Mouse (Mus musculus) forebrain, embryonic 10.5 days (tissue): ENCODE results near the gene Osbp2. TPM values are rescaled to one million over a fixed set of nuclear protein-coding genes. Genes with fewer than 3 reads are reported as not detected.

Source experiments
- DNase-seq: peaks from one replicate; pipeline ENCODE4 v3.0.0-alpha.2; 2017; ENCODE audit warnings: low spot score; ENCODE audit errors: extremely low spot score
- H3K27ac ChIP-seq: fragments of 300-500 bp; sonication (generic); 2 replicates; pipeline ENCODE4 v1.5.1; 2016; ENCODE audit warnings: mild to moderate bottlenecking
- H3K27me3 ChIP-seq: fragments of 300-500 bp; sonication (generic); 2 replicates; pipeline ENCODE4 v1.6.1; 2016; ENCODE audit warnings: mild to moderate bottlenecking; ENCODE audit not compliant: poor library complexity, severe bottlenecking
- H3K36me3 ChIP-seq: fragments of 300-500 bp; sonication (generic); replicated peaks from 2 replicates; pipeline ENCODE4 v1.6.1; 2016; ENCODE audit warnings: mild to moderate bottlenecking, moderate library complexity
- H3K4me1 ChIP-seq: fragments of 300-500 bp; sonication (generic); 2 replicates; pipeline ENCODE4 v1.6.1; 2016
- H3K4me3 ChIP-seq: fragments of 300-500 bp; sonication (generic); 2 replicates; pipeline ENCODE4 v1.5.1; 2016; ENCODE audit warnings: mild to moderate bottlenecking, moderate library complexity
- H3K9me3 ChIP-seq: fragments of 300-500 bp; sonication (generic); 2 replicates; pipeline ENCODE4 v1.6.1; 2016; ENCODE audit warnings: mild to moderate bottlenecking, moderate library complexity
- WGBS: fragments of 180-500 bp; shearing (Covaris S2); methylation state at CpG from one replicate; pipeline ENCODE4 v1.1.7; 2016; 5-methylcytosine and 5-hydroxymethylcytosine counted together
- polyA plus RNA-seq: library from polyadenylated mRNA; unstranded; fragments of >200 nt; fragmentation: Nextera tagmentation; extraction: Ambion mirVana; gene quantifications from 2 replicates; pipeline ENCODE4 v1.2.1, GENCODE M21; 2016

Gene Osbp2
- polyA plus RNA-seq, 1 experiment from 2014 or later: 0.89 TPM

DNA sequence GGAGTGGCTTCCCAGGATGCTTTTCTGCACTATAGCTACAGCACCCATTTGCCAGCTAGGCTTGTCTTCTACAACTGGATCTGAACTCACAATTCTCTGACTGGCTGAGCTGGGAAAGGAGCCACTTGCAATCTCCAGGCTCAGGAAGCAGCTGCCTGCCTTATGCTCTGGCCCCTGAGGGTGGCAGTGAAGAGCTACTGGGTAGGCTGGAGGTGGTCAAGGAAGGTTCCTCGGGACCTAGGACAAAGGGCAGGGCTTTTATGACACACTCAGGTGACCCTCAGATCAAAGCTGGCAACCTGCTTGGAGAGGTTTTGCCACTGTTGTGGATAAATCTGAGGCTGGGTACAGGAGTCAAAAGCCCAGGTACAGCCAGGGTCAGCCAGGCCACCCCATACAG, 61.6 kb downstream of the Osbp2 start:
- H3K27ac ChIP-seq: no peak overlapping the region
- no peak overlapping the region for H3K4me3 ChIP-seq
- H3K27me3 ChIP-seq: no peaks in the 10 kb centered on the region
- H3K9me3 ChIP-seq: peaks cover 4% of the 10 kb centered on the region; the same call in 1 of the 2 replicates
- no peaks in the 10 kb centered on the region for H3K36me3 ChIP-seq
- H3K4me1 ChIP-seq: no peaks in the 10 kb centered on the region; the same call in 1 of the 2 replicates
- whole genome bisulfite sequencing: 40% methylated on average over 1 of the region's 1 CpGs
- no peak for DNase-seq

DNA sequence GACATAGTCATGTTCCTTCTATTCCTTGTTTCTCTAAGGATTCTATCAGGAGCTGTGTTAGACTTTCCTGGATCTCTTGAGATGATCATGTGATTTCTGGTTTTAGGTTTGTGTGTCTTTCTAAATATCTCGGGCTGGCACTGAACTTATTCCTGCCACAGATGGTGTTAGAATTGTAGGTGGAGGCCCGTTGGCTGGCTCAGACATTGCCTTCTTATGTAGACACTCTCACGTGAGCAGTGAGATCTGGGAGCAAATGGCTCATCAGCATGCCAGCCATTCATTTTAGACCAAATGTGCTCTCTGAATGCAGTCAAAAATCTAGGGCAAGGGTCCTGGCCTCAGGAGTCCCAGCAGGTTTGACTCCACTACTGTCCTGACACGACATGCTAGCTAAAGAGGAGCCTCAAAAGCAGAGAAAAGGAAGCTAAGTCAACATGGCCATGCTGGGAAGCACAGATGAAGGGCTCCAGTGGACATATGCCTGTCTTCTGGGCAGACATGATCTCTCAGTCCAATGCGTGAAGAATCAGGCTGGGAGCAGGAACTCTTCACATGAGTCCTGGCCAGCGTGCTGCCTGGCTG, 66.0 kb downstream of the Osbp2 start:
- no peak for DNase-seq
- Histone ChIP-seq H3K4me1 (no peaks in the 10 kb centered on the region; the same call in 1 of the 2 replicates), H3K27me3 (no peaks in the 10 kb centered on the region), H3K9me3 (no peaks in the 10 kb centered on the region; the same call in 1 of the 2 replicates), H3K27ac (no peak overlapping the region), H3K36me3 (no peaks in the 10 kb centered on the region), H3K4me3 (no peak overlapping the region)
- WGBS: 91% methylated on average over 6 of the region's 6 CpGs

DNA sequence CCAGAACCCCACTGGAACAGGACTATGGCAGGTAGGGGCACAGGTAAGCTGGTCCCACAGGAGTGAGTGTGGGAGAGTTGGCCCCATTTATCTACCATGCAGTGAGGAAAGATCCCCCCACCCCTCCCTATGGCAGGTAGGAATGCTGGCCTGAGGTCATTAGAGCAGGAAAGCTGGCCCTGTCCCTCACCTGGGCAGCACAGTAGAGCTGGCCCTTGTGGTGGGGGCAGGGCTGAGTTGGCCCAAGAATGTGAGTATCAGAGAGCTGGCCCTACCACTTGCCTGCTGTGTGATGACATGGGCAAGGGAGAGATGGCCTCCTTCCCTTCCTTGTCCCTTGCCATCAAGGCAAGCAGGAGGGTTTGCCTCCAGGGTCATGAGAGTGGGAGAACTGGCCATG, 73.0 kb downstream of the Osbp2 start:
- Histone ChIP-seq H3K27ac (no peak overlapping the region), H3K4me1 (no peaks in the 10 kb centered on the region), H3K4me3 (no peak overlapping the region), H3K36me3 (no peaks in the 10 kb centered on the region), H3K27me3 (no peaks in the 10 kb centered on the region), H3K9me3 (no peaks in the 10 kb centered on the region)
- no peak for DNase-seq

DNA sequence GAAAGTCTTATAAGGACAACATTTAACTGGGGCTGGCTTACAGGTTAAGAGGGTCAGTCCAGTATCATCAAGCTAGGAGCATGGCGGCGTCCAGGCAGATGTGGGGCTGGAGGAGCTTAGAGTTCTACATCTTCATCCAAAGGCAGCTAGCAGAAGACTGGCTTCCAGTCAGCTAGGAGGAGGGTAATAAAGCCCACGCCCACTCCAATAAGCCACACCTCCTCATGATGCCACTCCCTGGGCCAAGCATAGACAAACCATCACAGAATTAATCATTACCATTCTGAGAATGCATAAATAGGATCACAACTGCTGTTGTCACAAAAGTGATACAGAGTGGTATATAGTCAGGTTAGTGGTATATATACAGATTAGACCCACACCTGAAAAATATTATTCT, 73.8 kb downstream of the Osbp2 start:
- WGBS: 75% methylated on average over 3 of the region's 3 CpGs
- Histone ChIP-seq H3K36me3 (no peaks in the 10 kb centered on the region), H3K4me3 (no peak overlapping the region), H3K4me1 (no peaks in the 10 kb centered on the region), H3K9me3 (no peaks in the 10 kb centered on the region), H3K27me3 (no peaks in the 10 kb centered on the region), H3K27ac (no peak overlapping the region)
- DNase-seq: no peak

DNA sequence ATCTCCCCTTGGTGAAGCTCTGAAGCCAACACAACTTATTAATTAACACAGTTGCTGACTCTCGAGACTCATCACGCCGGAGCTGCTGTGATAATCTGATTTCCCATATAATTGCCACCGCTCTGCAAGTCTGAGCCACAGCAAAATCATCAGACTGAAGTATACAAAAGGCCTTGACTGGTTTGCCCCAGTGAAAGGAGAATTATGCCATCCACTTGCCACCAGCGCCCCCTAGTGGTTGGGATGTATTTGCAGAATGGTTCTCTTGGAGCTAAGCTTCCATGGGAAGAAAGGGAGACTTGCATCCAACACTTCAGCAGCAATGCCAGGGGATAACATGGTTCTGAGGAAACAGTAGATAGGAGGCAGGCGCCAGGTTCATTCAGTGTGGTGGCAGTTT, 77.1 kb downstream of the Osbp2 start:
- Histone ChIP-seq H3K27me3 (no peaks in the 10 kb centered on the region), H3K36me3 (no peaks in the 10 kb centered on the region), H3K9me3 (no peaks in the 10 kb centered on the region), H3K4me3 (no peak overlapping the region), H3K27ac (no peak overlapping the region), H3K4me1 (no peaks in the 10 kb centered on the region)
- DNase-seq: peak; percentile 91
- WGBS: 30% methylated on average over 6 of the region's 6 CpGs

DNA sequence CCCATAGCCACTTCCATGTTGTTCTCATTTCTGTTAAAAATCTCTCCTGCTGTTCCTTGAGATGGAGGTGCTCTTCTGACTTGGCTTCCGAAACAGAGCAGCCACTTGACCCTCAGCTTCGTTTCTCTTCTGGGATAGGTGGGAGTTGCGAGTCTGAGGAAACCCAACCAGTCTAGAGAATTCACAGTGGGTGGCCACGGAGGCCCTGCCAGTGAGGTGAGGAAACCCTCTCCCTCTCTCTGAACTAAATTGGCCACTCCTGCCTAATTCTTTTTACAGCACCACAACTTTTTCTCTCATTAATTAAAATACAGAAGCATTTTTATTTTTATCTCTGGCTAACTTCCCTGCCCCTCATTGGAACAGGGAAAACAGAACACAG, 88.4 kb downstream of the Osbp2 start:
- Histone ChIP-seq H3K9me3 (no peaks in the 10 kb centered on the region; the same call in 1 of the 2 replicates), H3K4me3 (peak overlapping the region; percentile 58; the same call in 1 of the 2 replicates), H3K36me3 (no peaks in the 10 kb centered on the region), H3K27ac (no peak overlapping the region), H3K4me1 (peaks cover 19% of the 10 kb centered on the region), H3K27me3 (peaks cover 49% of the 10 kb centered on the region)
- 55% methylated on average over 4 of the region's 4 CpGs for WGBS
- no peak for DNase-seq

DNA sequence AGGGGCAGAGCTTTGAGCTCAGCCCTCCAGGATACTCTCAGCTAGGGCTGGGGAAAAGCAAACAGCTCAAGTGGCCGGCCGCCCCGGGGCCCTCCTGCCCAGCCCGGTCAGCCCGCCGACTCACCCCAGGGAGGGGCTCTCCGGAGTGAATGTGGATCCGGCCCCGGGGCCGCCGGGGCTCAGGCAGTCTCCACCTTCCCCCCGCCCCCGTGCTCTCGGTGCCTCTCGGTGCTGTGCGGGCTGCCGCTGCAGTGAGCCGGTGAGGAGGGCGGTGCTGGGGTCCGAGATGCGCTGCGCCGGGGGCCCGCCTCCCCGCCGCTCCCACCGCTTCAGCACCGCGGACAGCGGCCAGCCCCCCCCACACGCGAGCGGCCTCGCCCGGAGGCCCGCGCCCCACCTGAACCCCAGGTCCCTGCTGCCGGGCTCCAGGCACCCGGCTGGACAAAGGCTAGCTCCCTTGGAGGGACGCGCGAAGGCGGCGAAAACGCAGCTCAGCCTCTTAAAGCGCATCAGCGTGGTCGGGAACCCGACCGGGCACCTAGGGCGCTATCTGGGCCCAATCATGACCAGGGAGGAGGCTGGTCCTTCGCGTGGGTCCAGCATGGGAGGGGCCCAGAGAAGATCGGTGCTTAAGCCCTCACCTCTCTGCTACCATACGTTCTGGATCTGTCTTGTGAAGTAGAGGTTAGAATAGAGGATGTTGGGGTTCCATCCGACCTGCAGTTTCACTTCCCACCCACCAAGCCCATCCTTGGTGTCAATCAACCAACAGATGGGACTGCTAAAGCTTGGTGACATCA, 89.0 kb downstream of the Osbp2 start:
- 1% methylated on average over 56 of the region's 56 CpGs for WGBS
- no peaks in the 10 kb centered on the region; the same call in 1 of the 2 replicates for H3K9me3 ChIP-seq
- no peaks in the 10 kb centered on the region for H3K36me3 ChIP-seq
- peaks cover 19% of the 10 kb centered on the region for H3K4me1 ChIP-seq
- peak overlapping the region; percentile 58 for H3K27ac ChIP-seq
- H3K4me3 ChIP-seq: peak overlapping the region; percentile 58
- DNase-seq: peak; percentile 41
- peaks cover 49% of the 10 kb centered on the region for H3K27me3 ChIP-seq

DNA sequence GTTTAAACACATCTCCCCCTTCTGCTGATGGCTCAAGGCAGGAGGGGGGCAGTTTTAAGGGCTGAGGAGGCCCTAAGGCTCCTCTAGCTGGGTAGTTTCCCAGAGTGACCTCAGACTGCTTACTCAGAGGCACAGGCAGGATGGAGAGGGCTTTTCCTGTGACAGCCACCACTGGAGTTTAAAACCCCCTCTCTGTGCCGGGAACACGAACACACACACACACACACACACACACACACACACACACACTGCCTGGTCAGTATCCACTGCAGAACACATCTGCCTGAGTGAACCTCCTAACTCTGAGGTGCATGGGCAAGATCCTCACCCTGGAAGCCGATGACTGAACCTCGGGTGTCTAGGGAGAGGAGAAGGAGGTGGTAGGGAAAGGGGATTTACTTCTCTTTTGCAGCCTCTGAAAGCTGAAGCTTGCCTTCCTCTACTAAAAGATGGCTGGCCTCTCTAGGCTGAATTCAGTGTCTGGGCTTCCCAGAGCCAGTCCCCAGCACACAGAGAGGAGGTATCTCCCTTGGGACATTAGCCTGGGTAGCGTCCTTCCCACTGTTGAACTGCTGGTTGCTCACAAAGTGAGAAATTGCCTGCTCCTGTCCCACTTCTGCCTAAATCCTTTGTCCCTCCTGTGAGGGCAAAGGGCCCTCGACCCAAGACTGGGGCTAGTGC, 89.8 kb downstream of the Osbp2 start:
- peaks cover 49% of the 10 kb centered on the region for H3K27me3 ChIP-seq
- peak overlapping the region; percentile 58 for H3K27ac ChIP-seq
- 38% methylated on average over 6 of the region's 6 CpGs for WGBS

DNA sequence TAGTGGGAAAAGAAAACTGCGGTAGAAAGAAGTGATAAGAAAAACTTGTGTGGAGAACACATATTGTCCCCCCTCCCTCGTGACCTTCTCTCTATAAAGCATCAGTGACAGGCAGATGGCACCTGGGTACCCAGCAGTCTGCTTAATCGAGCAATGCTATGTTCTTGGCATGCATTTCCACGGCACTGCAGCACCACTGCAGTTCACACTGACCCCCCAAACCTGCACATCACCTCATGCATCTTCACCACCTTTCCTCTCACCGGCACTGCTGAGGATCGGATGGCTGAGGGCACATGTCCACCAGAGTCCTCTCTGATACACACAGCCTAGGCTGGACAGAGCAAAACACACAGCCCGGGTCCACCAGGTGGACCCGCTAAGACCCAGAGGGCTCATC, 90.6 kb downstream of the Osbp2 start:
- H3K27ac ChIP-seq: no peak overlapping the region
- DNase-seq: no peak
- H3K4me3 ChIP-seq: no peak overlapping the region
- H3K36me3 ChIP-seq: no peaks in the 10 kb centered on the region
- WGBS: 83% methylated on average over 8 of the region's 8 CpGs
- H3K9me3 ChIP-seq: no peaks in the 10 kb centered on the region
- peaks cover 19% of the 10 kb centered on the region for H3K4me1 ChIP-seq
- peaks cover 49% of the 10 kb centered on the region for H3K27me3 ChIP-seq

More for the DNA sequence above, 89.8 kb downstream of the Osbp2 start:
- DNase-seq: no peak
- no peaks in the 10 kb centered on the region; the same call in 1 of the 2 replicates for H3K9me3 ChIP-seq
- no peaks in the 10 kb centered on the region for H3K36me3 ChIP-seq
- peaks cover 19% of the 10 kb centered on the region for H3K4me1 ChIP-seq
- peak overlapping the region; percentile 58 for H3K4me3 ChIP-seq

DNA sequence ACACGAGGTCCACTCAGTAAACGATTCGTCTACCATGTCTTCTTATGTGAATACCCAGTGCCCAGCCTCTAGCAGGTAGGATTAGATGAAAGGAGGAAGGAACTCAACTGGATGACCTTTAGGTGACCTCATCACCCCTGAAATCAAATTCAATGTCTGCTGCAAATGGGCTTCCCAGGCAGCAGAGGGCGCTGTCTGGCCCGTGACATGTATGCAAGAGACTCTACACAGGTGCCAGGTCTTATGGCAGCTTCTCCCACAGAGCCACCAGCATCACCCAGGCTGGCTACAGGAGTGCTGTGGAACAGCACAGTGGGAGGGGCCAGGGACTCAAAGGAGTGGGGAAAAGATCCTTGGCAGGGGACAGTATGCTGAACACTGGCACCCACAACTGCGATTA, 92.4 kb downstream of the Osbp2 start:
- Histone ChIP-seq H3K27ac (no peak overlapping the region), H3K4me3 (no peak overlapping the region), H3K36me3 (no peaks in the 10 kb centered on the region), H3K4me1 (peaks cover 19% of the 10 kb centered on the region), H3K9me3 (no peaks in the 10 kb centered on the region), H3K27me3 (peaks cover 42% of the 10 kb centered on the region)
- no peak for DNase-seq
- 59% methylated on average over 6 of the region's 6 CpGs for WGBS

DNA sequence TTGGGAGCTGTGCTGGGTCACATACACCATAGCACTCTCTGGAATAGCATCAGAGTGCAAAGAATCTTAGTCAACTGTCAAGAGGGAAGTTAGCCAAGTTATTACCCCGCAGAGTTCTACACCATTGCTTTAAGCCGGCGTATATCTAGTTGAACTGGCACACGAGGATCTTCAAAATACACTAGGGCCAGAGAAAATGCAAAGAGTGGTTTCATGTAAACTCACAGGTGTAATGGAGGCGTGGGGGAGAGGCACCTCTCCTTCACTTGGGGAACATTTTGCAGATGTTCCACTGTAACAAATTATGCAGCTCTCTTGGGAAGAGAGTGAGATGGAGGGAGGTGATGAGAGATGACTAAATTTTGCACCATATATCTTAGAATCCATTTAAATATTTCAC, 95.9 kb downstream of the Osbp2 start:
- no peak overlapping the region for H3K27ac ChIP-seq
- no peaks in the 10 kb centered on the region for H3K9me3 ChIP-seq
- H3K4me3 ChIP-seq: no peak overlapping the region
- no peak for DNase-seq
- H3K36me3 ChIP-seq: no peaks in the 10 kb centered on the region
- 92% methylated on average over 5 of the region's 5 CpGs for WGBS
- peaks cover 25% of the 10 kb centered on the region for H3K27me3 ChIP-seq
- peaks cover 6% of the 10 kb centered on the region for H3K4me1 ChIP-seq

DNA sequence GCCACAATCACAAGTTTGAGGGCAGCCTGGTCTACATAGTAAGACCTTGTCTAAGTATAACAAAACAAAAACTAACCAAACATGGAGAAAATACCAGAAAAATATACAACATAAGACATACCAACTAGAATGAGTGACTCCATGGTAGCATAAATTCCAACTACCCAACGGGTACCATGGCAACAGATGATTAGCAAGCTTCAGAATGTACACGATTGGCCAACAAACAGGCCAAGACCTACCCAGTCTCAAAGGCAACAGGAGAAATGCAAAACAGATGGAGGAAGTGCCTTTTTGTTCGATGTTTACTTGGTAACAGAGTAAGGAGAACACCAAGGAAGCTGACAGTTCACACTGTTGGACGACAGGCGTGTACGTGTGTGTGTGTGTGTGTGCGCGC, 96.7 kb downstream of the Osbp2 start:
- WGBS: 89% methylated on average over 8 of the region's 8 CpGs
- no peak overlapping the region for H3K4me3 ChIP-seq

DNA sequence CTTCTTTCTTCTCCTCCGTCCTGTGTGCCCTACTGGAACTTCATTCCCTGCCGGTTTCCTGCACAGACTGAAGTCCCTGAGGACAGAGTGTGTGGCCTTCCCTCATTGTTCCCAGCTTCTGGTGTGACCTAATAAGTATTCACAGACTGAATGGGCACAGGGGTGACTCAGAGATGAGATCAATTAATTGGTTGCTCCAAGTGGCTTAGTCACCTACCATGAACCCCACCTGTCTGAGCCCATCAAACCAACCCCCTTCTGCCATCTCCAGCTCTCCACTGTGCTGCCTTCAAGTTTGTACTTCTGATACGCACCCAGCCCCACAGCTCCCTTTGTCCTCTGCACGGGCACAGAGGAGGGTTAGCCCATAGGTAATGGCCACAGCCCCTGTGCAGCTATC, 99.4 kb downstream of the Osbp2 start:
- peaks cover 53% of the 10 kb centered on the region for H3K27me3 ChIP-seq
- no peaks in the 10 kb centered on the region for H3K9me3 ChIP-seq
- H3K4me1 ChIP-seq: peaks cover 22% of the 10 kb centered on the region
- H3K27ac ChIP-seq: no peak overlapping the region
- WGBS: 42% methylated on average over 4 of the region's 4 CpGs
- H3K4me3 ChIP-seq: no peak overlapping the region
- no peak for DNase-seq
- H3K36me3 ChIP-seq: no peaks in the 10 kb centered on the region

More for the DNA sequence above, 96.7 kb downstream of the Osbp2 start:
- no peaks in the 10 kb centered on the region for H3K36me3 ChIP-seq
- H3K27ac ChIP-seq: no peak overlapping the region
- H3K9me3 ChIP-seq: no peaks in the 10 kb centered on the region
- H3K27me3 ChIP-seq: peaks cover 28% of the 10 kb centered on the region
- DNase-seq: no peak
- H3K4me1 ChIP-seq: peaks cover 13% of the 10 kb centered on the region
